Mouse (Mus musculus) lung, embryonic 14.5 days (tissue): Measurements from ENCODE around the gene C77080. TPM values are rescaled to one million over a fixed set of nuclear protein-coding genes. Genes with fewer than 3 reads are reported as not detected.
A peak's percentile ranks its signal among the peaks of the same experiment; 100 is the strongest.

Experiments used
- ATAC-seq: fragments of 200-750 bp; cut with Nextera tagmentation; 2 replicates; pipeline ENCODE4 v1.8.0; 2017; ENCODE audit warnings: mild to moderate bottlenecking, moderate TSS enrichment, moderate library complexity; ENCODE audit not compliant: insufficient read depth
- DNase-seq: peaks from one replicate; pipeline ENCODE4 v3.0.0-alpha.2; 2015
- H3K27ac ChIP-seq: fragments of 300-500 bp; sonication (generic); 2 replicates; pipeline ENCODE4 v1.5.1; 2014; ENCODE audit warnings: low read depth, mild to moderate bottlenecking, moderate library complexity
- H3K27me3 ChIP-seq: fragments of 300-500 bp; sonication (generic); 2 replicates; pipeline ENCODE4 v1.6.1; 2014; ENCODE audit warnings: low read length, control low read depth; ENCODE audit not compliant: insufficient read depth
- H3K36me3 ChIP-seq: fragments of 300-500 bp; sonication (generic); 2 replicates; pipeline ENCODE4 v1.6.1; 2014; ENCODE audit warnings: control low read depth; ENCODE audit not compliant: insufficient read depth
- H3K4me1 ChIP-seq: fragments of 300-500 bp; sonication (generic); 2 replicates; pipeline ENCODE4 v1.6.1; 2014; ENCODE audit warnings: antibody characterized with exemption, control low read depth; ENCODE audit not compliant: insufficient read depth
- H3K4me2 ChIP-seq: fragments of 300-500 bp; sonication (generic); 2 replicates; pipeline ENCODE4 v1.6.1; 2014; ENCODE audit warnings: mild to moderate bottlenecking
- H3K4me3 ChIP-seq: fragments of 300-500 bp; sonication (generic); 2 replicates; pipeline ENCODE4 v1.5.1; 2014; ENCODE audit warnings: low read depth, low read length
- H3K9ac ChIP-seq: fragments of 300-500 bp; sonication (generic); 2 replicates; pipeline ENCODE4 v1.6.1; 2014
- H3K9me3 ChIP-seq: fragments of 300-500 bp; sonication (generic); 2 replicates; pipeline ENCODE4 v1.6.1; 2016; ENCODE audit warnings: low read depth, low read length, control low read depth
- CTCF ChIP-seq: IDR thresholded peaks from 2 replicates; pipeline ENCODE4 v1.5.1; 2016; ENCODE audit warnings: antibody characterized with exemption, low read depth
- WGBS: fragments of 180-500 bp; shearing (Covaris S2); extraction: QIAGEN DNeasy Blood & Tissue Kit; methylation state at CpG from one replicate; pipeline ENCODE4 v1.1.7; 2014; 5-methylcytosine and 5-hydroxymethylcytosine counted together
- polyA plus RNA-seq: library from polyadenylated mRNA; unstranded; fragments of >200 nt; fragmentation: Nextera tagmentation; extraction: Ambion mirVana; gene quantifications from 2 replicates; pipeline ENCODE4 v1.2.1, GENCODE M21; 2014

Gene C77080
- polyA plus RNA-seq, 1 experiment from 2014 or later, result 2.8 TPM

GRCm38 (mm10) chr4:129254571-129254970, 6.6 kb downstream of the C77080 start:
- no peak for ATAC-seq
- DNase-seq, result no peak
- 85% methylated on average over 3 of the region's 3 CpGs for WGBS
- H3K36me3 ChIP-seq, result no peaks in the 10 kb centered on the region
- H3K4me1 ChIP-seq, result peaks cover 17% of the 10 kb centered on the region
- H3K27ac ChIP-seq, result no peak overlapping the region
- H3K9ac ChIP-seq, result no peak overlapping the region
- H3K4me3 ChIP-seq, result no peak overlapping the region
- peaks cover 4% of the 10 kb centered on the region for H3K27me3 ChIP-seq
- no peak overlapping the region for H3K4me2 ChIP-seq
- no peaks in the 10 kb centered on the region for H3K9me3 ChIP-seq
- TF ChIP-seq CTCF, result no peak

- no peak for ATAC-seq
- no peak overlapping the region for H3K4me3 ChIP-seq
- peaks cover 17% of the 10 kb centered on the region for H3K4me1 ChIP-seq
- H3K9me3 ChIP-seq, result no peaks in the 10 kb centered on the region
- DNase-seq, result no peak
- no peak for TF ChIP-seq CTCF
- WGBS, result 87% methylated on average over 2 of the region's 2 CpGs
- H3K27ac ChIP-seq, result no peak overlapping the region
- H3K9ac ChIP-seq, result no peak overlapping the region
- H3K4me2 ChIP-seq, result no peak overlapping the region
- peaks cover 16% of the 10 kb centered on the region for H3K27me3 ChIP-seq
- no peaks in the 10 kb centered on the region for H3K36me3 ChIP-seq
Observed at GRCm38 (mm10) chr4:129252492-129252891, 8.7 kb downstream of the C77080 start.

- Histone ChIP-seq H3K27me3 (peaks cover 25% of the 10 kb centered on the region), H3K9ac (0 out of 2 replicates have a peak overlapping the region, but pooled peaks have one; percentile 9)
Observed at GRCm38 (mm10) chr4:129251482-129252125, 9.6 kb downstream of the C77080 start.

DNA sequence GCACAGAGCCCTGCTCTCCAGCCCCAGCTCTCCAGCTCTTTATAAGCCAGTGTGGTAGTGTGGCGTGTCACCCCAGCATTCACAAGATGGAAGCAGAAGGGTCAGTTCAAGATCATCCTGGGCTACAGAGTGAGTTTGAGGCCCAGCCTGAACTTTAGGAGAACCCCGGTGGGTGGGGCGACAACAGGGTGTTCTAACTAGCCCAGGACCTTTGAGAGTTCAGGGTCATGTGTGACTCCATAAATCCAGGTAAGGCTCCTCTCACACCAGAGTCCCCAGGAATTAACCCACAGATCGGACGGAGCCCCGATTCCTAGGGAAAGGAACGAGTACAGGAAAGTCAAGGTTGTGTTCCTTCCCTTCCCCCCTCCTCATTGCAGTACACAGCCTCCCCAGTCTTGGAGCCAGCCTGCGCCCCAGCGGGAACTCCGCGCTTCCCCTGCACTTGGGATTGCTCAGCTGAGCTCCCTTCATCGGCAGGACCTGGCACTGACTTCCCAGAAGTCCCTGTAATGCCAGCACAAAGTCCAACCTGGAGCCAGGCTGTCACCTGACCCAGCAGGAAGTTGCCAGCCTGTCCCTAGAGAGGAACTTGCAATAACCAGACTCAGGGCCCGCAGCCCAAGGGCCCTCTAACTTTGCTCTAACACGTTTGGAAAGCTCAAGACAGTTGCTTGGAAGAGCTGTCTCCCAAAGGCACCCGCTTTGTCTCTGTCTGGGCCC, 10.3 kb downstream of the C77080 start:
- no peaks in the 10 kb centered on the region for H3K36me3 ChIP-seq
- H3K4me3 ChIP-seq, result no peak overlapping the region
- H3K9ac ChIP-seq, result 0 out of 2 replicates have a peak overlapping the region, but pooled peaks have one; percentile 9
- H3K9me3 ChIP-seq, result no peaks in the 10 kb centered on the region
- H3K4me2 ChIP-seq, result peak overlapping the region; percentile 42
- peaks cover 30% of the 10 kb centered on the region for H3K27me3 ChIP-seq
- ATAC-seq (peak; percentile 15; the same call in 1 of the 2 replicates), DNase-seq (no peak)
- WGBS, result 26% methylated on average over 15 of the region's 15 CpGs
- TF ChIP-seq CTCF, result no peak
- H3K4me1 ChIP-seq, result peaks cover 6% of the 10 kb centered on the region; the same call in 1 of the 2 replicates
- H3K27ac ChIP-seq, result no peak overlapping the region

More at GRCm38 (mm10) chr4:129251482-129252125, 9.6 kb downstream of the C77080 start:
- DNase-seq (no peak), ATAC-seq (peak; percentile 48; the same call in 1 of the 2 replicates)
- WGBS, result 5% methylated on average over 15 of the region's 15 CpGs
- Histone ChIP-seq H3K36me3 (no peaks in the 10 kb centered on the region), H3K4me2 (peak overlapping the region; percentile 42), H3K4me3 (no peak overlapping the region), H3K27ac (no peak overlapping the region), H3K9me3 (no peaks in the 10 kb centered on the region), H3K4me1 (peaks cover 11% of the 10 kb centered on the region)
- TF ChIP-seq CTCF, result no peak

GRCm38 (mm10) chr4:129249288-129249687, 11.9 kb downstream of the C77080 start:
- ATAC-seq, result no peak
- no peak for DNase-seq
- Histone ChIP-seq H3K4me2 (no peak overlapping the region), H3K4me1 (peaks cover 10% of the 10 kb centered on the region), H3K36me3 (no peaks in the 10 kb centered on the region), H3K27me3 (peaks cover 34% of the 10 kb centered on the region), H3K9ac (no peak overlapping the region), H3K4me3 (no peak overlapping the region), H3K9me3 (no peaks in the 10 kb centered on the region), H3K27ac (no peak overlapping the region)
- whole genome bisulfite sequencing, result 40% methylated on average over 7 of the region's 7 CpGs
- TF ChIP-seq CTCF, result no peak

DNA sequence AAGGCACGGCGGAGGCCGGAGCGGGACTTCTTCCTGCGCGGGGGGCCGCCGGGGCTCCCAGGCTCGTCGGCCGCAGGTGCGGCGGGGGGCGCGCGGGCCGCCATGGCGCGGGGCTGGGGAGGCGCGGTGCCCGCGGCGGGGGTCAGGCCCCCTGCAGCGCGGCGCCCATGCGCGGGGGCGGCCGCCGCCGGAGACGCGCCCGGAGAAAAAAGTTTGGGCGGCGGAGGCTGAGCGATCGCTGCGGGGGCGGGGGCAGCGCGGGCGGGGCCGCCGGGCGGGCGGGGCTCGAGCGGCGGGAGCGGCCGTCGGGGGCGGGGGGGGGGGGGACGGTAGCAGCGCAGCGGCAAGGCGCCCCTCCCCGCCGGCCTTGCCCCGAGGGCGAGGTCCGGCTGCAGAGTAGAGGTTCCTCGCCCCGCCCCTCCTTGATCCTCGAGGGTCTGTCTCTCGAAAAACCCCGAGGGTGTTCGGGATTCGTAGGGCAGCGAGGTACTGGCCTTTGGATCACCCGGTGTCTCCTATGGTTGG, 12.9 kb downstream of the C77080 start:
- 1% methylated on average over 40 of the region's 74 CpGs for WGBS
- peak overlapping the region; percentile 46 for H3K4me3 ChIP-seq
- no peaks in the 10 kb centered on the region for H3K9me3 ChIP-seq
- peak overlapping the region; percentile 62 for H3K9ac ChIP-seq
- H3K4me2 ChIP-seq, result peak overlapping the region; percentile 98
- peaks cover 10% of the 10 kb centered on the region for H3K4me1 ChIP-seq
- H3K27me3 ChIP-seq, result peaks cover 36% of the 10 kb centered on the region
- H3K36me3 ChIP-seq, result no peaks in the 10 kb centered on the region
- TF ChIP-seq CTCF, result no peak
- no peak overlapping the region for H3K27ac ChIP-seq
- ATAC-seq (no peak), DNase-seq (peak; percentile 47)
